In the genomic region with DNA sequence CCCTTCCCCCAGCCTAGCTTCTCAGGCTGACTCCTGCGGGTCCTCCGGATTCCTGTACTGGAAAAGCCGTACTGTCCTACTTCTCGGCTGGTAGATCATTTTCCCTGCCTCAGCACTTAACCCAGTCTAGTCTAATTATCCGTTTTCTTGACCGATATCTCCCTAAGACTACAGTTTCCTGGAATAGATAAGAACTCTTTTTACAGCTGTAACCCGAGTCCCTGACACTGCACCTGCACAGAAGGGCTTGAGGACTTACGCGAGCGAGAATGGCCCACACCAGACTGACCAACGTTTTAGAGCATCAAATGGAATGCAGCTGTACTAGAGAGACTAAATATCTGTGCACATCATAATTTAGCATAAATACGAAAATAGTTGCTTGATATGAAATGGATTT, we compare ENCODE assay signal across 16 mouse cellular contexts. TPM values are rescaled to one million over a fixed set of nuclear protein-coding genes. Genes with fewer than 3 reads are reported as not detected.
DNase-seq lines count a peak whose midpoint lies in the region; ATAC-seq lines count a peak whose summit lies in the region.
"Had no signal": no experiment of that assay in that cellular context is flagged by ENCODE, and none has a peak within 500 bp of the region (broad histone marks: within the 10 kb centered on the region; RNA-seq: fewer than 3 reads in every experiment).

No protein-coding gene starts in this region.

- H3K9me3 ChIP-seq in heart, embryonic 10.5 days = no peaks in the 10 kb centered on the region
- H3K9me3 ChIP-seq in hindbrain, embryonic 15.5 days = no peaks in the 10 kb centered on the region
- no peaks in the 10 kb centered on the region for H3K9me3 ChIP-seq in hindbrain, embryonic 16.5 days (ENCODE audit: control insufficient read depth, low read length)
- no peaks in the 10 kb centered on the region for H3K9me3 ChIP-seq in midbrain, embryonic 14.5 days (ENCODE audit: control insufficient read depth, low read length)
- H3K9me3 ChIP-seq in midbrain, embryonic 11.5 days (ENCODE audit: control insufficient read depth, low read length) = no peaks in the 10 kb centered on the region
- H3K9me3 ChIP-seq: liver, embryonic 15.5 days; midbrain, embryonic 13.5 days; neural tube, embryonic 12.5 days had no signal

- H3K27ac ChIP-seq in heart, embryonic 10.5 days = no peak overlapping the region
- no peak overlapping the region for H3K27ac ChIP-seq in hindbrain, embryonic 15.5 days (replicated peaks)
- no peak overlapping the region for H3K27ac ChIP-seq in hindbrain, embryonic 16.5 days (ENCODE audit: low read depth, low read length)
- H3K27ac ChIP-seq in midbrain, embryonic 14.5 days (replicated peaks; ENCODE audit: low read depth, low read length) = no peak overlapping the region
- H3K27ac ChIP-seq in midbrain, embryonic 11.5 days (ENCODE audit: low read depth, low read length) = no peak overlapping the region
- H3K27ac ChIP-seq: liver, embryonic 15.5 days; midbrain, embryonic 13.5 days; neural tube, embryonic 12.5 days had no signal

- peak overlapping the region; percentile 25; the same call in 1 of the 2 replicates for H3K4me3 ChIP-seq in heart, embryonic 10.5 days
- no peak overlapping the region for H3K4me3 ChIP-seq in hindbrain, embryonic 15.5 days
- H3K4me3 ChIP-seq in hindbrain, embryonic 16.5 days (ENCODE audit: low read length) = no peak overlapping the region
- H3K4me3 ChIP-seq in midbrain, embryonic 14.5 days (replicated peaks; ENCODE audit: low read depth, low read length) = no peak overlapping the region
- H3K4me3 ChIP-seq in midbrain, embryonic 11.5 days (ENCODE audit: low read depth, low read length) = no peak overlapping the region
- H3K4me3 ChIP-seq: liver, embryonic 15.5 days; midbrain, embryonic 13.5 days; neural tube, embryonic 12.5 days had no signal

- no peak for ATAC-seq in hindbrain, embryonic 15.5 days (ENCODE audit: low FRiP score, low read depth)
- ATAC-seq in hindbrain, embryonic 16.5 days = no peak
- no peak for ATAC-seq in midbrain, embryonic 14.5 days (ENCODE audit: low FRiP score, low TSS enrichment)
- ATAC-seq in midbrain, embryonic 11.5 days (ENCODE audit: low FRiP score) = no peak
- ATAC-seq: midbrain, embryonic 13.5 days had no signal

- H3K36me3 ChIP-seq in heart, embryonic 10.5 days = no peaks in the 10 kb centered on the region
- no peaks in the 10 kb centered on the region for H3K36me3 ChIP-seq in hindbrain, embryonic 15.5 days
- H3K36me3 ChIP-seq in hindbrain, embryonic 16.5 days (ENCODE audit: control insufficient read depth, insufficient read depth, low read length) = no peaks in the 10 kb centered on the region
- no peaks in the 10 kb centered on the region for H3K36me3 ChIP-seq in midbrain, embryonic 14.5 days (ENCODE audit: control insufficient read depth, insufficient read depth, low read length)
- no peaks in the 10 kb centered on the region for H3K36me3 ChIP-seq in midbrain, embryonic 11.5 days (ENCODE audit: control insufficient read depth, insufficient read depth, low read length)
- H3K36me3 ChIP-seq: liver, embryonic 15.5 days; midbrain, embryonic 13.5 days; neural tube, embryonic 12.5 days had no signal

- intact Hi-C loops in heart, postnatal 14 days (cut with DNase I) = loop anchor here (5.0 kb wide), 1 partner anchor 457 kb away; no protein-coding TSS in a partner anchor

- 0 out of 2 replicates have a peak overlapping the region, but pooled peaks have one; percentile 23 for H3K4me2 ChIP-seq in hindbrain, embryonic 15.5 days
- H3K4me2 ChIP-seq in hindbrain, embryonic 16.5 days (ENCODE audit: low read length) = no peak overlapping the region
- no peak overlapping the region for H3K4me2 ChIP-seq in midbrain, embryonic 14.5 days (ENCODE audit: low read length)
- H3K4me2 ChIP-seq in midbrain, embryonic 11.5 days = no peak overlapping the region
- H3K4me2 ChIP-seq: liver, embryonic 15.5 days; midbrain, embryonic 13.5 days; neural tube, embryonic 12.5 days had no signal

- 12% methylated on average over 12 of the region's 12 CpGs for WGBS in heart, embryonic 10.5 days
- WGBS in hindbrain, embryonic 15.5 days = 50% methylated on average over 12 of the region's 12 CpGs
- WGBS in hindbrain, embryonic 16.5 days = 60% methylated on average over 12 of the region's 12 CpGs
- WGBS in midbrain, embryonic 14.5 days = 53% methylated on average over 12 of the region's 12 CpGs
- WGBS in midbrain, embryonic 11.5 days = 40% methylated on average over 12 of the region's 12 CpGs

- H3K9ac ChIP-seq in hindbrain, embryonic 15.5 days = no peak overlapping the region
- H3K9ac ChIP-seq in hindbrain, embryonic 16.5 days (ENCODE audit: low read depth, low read length) = no peak overlapping the region; the same call in 1 of the 2 replicates
- H3K9ac ChIP-seq in midbrain, embryonic 14.5 days (replicated peaks; ENCODE audit: low read length) = no peak overlapping the region
- H3K9ac ChIP-seq in midbrain, embryonic 11.5 days (ENCODE audit: low read length) = no peak overlapping the region
- H3K9ac ChIP-seq: liver, embryonic 15.5 days; midbrain, embryonic 13.5 days; neural tube, embryonic 12.5 days had no signal

- H3K4me1 ChIP-seq in heart, embryonic 10.5 days = 0 out of 2 replicates have a peak, but pooled peaks cover 5% of the 10 kb centered on the region
- H3K4me1 ChIP-seq in hindbrain, embryonic 15.5 days (replicated peaks) = no peaks in the 10 kb centered on the region
- H3K4me1 ChIP-seq in hindbrain, embryonic 16.5 days (ENCODE audit: control insufficient read depth, insufficient read depth, low read depth, low read length) = no peaks in the 10 kb centered on the region
- no peaks in the 10 kb centered on the region for H3K4me1 ChIP-seq in midbrain, embryonic 14.5 days (ENCODE audit: control insufficient read depth, insufficient read depth, low read length)
- no peaks in the 10 kb centered on the region for H3K4me1 ChIP-seq in midbrain, embryonic 11.5 days (ENCODE audit: control insufficient read depth, insufficient read depth, low read length)
- H3K4me1 ChIP-seq: liver, embryonic 15.5 days; neural tube, embryonic 12.5 days had no signal

- H3K27me3 ChIP-seq in heart, embryonic 10.5 days (ENCODE audit: insufficient read depth, poor library complexity, severe bottlenecking) = no peaks in the 10 kb centered on the region
- no peaks in the 10 kb centered on the region for H3K27me3 ChIP-seq in hindbrain, embryonic 15.5 days
- H3K27me3 ChIP-seq in hindbrain, embryonic 16.5 days (replicated peaks; ENCODE audit: control insufficient read depth, insufficient read depth, low read length) = no peaks in the 10 kb centered on the region
- H3K27me3 ChIP-seq in midbrain, embryonic 14.5 days (ENCODE audit: control insufficient read depth, insufficient read depth, low read length) = no peaks in the 10 kb centered on the region
- no peaks in the 10 kb centered on the region for H3K27me3 ChIP-seq in midbrain, embryonic 11.5 days (ENCODE audit: control insufficient read depth, insufficient read depth, low read length)
- H3K27me3 ChIP-seq: liver, embryonic 15.5 days; midbrain, embryonic 13.5 days; neural tube, embryonic 12.5 days had no signal

- no peak for DNase-seq in heart, embryonic 10.5 days (ENCODE audit: low spot score)
- no peak for DNase-seq in heart, postnatal 14 days
- DNase-seq in midbrain, embryonic 14.5 days = peak; percentile 15
- no peak for DNase-seq in midbrain, embryonic 11.5 days (ENCODE audit: low spot score, missing footprints)
- DNase-seq in retina, postnatal 1 day = peak; percentile 31
- DNase-seq in layer of hippocampus, postnatal 10 days (ENCODE audit: low spot score in 2 of 2) = no peak
- DNase-seq: cerebellum, adult 2 months; gastrocnemius, postnatal 25 days; kidney, adult 18-20 months; lung, postnatal 36 days; thymus, postnatal 25 days had no signal

RNA-seq across cellular contexts. Expression of a gene that starts 14.6 kb away (rescaled TPM):
- polyA plus RNA-seq in heart, embryonic 10.5 days (2016; fragmentation: Nextera tagmentation; extraction: Ambion mirVana) = 3.3 and 3.8 TPM in 2 replicates
- total RNA-seq in heart, postnatal 14 days (2021) = 10 to 100 TPM; 20.1 to 23.5 TPM
- 5.7 and 5.8 TPM in 2 replicates for polyA plus RNA-seq in hindbrain, embryonic 15.5 days (2015; fragmentation: Nextera tagmentation; extraction: Ambion mirVana)
- 5.3 and 6.1 TPM in 2 replicates for polyA plus RNA-seq in hindbrain, embryonic 16.5 days (2015; fragmentation: Nextera tagmentation; extraction: Ambion mirVana)
- polyA plus RNA-seq in midbrain, embryonic 14.5 days (2014; fragmentation: Nextera tagmentation; extraction: Ambion mirVana) = 9.0 and 9.8 TPM in 2 replicates
- 4.8 and 4.9 TPM in 2 replicates for polyA plus RNA-seq in midbrain, embryonic 11.5 days (2014; fragmentation: Nextera tagmentation; extraction: Ambion mirVana)
- 10 to 100 TPM; 71.4 to 71.8 TPM for total RNA-seq in layer of hippocampus, postnatal 10 days (2021)

RNA-seq across cellular contexts. Expression of a gene that starts 20.2 kb away (rescaled TPM):
- 0.23 and 0.32 TPM in 2 replicates for polyA plus RNA-seq in heart, embryonic 10.5 days (2016; fragmentation: Nextera tagmentation; extraction: Ambion mirVana)
- 10 to 100 TPM; 39.9 to 45.6 TPM for total RNA-seq in heart, postnatal 14 days (2021)
- 0.44 and 0.84 TPM in 2 replicates for polyA plus RNA-seq in hindbrain, embryonic 15.5 days (2015; fragmentation: Nextera tagmentation; extraction: Ambion mirVana)
- polyA plus RNA-seq in hindbrain, embryonic 16.5 days (2015; fragmentation: Nextera tagmentation; extraction: Ambion mirVana) = 0.34 and 0.91 TPM in 2 replicates
- 1.2 and 1.3 TPM in 2 replicates for polyA plus RNA-seq in midbrain, embryonic 14.5 days (2014; fragmentation: Nextera tagmentation; extraction: Ambion mirVana)
- polyA plus RNA-seq in midbrain, embryonic 11.5 days (2014; fragmentation: Nextera tagmentation; extraction: Ambion mirVana) = 0.44 and 0.74 TPM in 2 replicates
- 10 to 100 TPM; 40.4 to 48.0 TPM for total RNA-seq in layer of hippocampus, postnatal 10 days (2021)

Comparison
In these comparisons a context has a peak if more than half of its experiments do, and no peak if none do; other contexts are left out.
1. DNase-seq: peak in midbrain, embryonic 14.5 days (single experiment) and retina, postnatal 1 day (single experiment); none in heart, embryonic 10.5 days (single experiment), heart, postnatal 14 days (0 of 2), midbrain, embryonic 11.5 days (single experiment) and layer of hippocampus, postnatal 10 days (0 of 2).